Mouse (Mus musculus) cerebellum, adult 2 months (tissue): ENCODE measurements around the gene Ddx25. TPM values are rescaled to one million over a fixed set of nuclear protein-coding genes. Genes with fewer than 3 reads are reported as not detected.

ENCODE experiments used
- DNase-seq, 2 experiments: peaks; one replicate each; pipeline ENCODE4 v3.0.0; 2021
- H3K27ac ChIP-seq: fragments of 200-500 bp; 2 replicates; pipeline ENCODE4 v1.5.1; 2012; ENCODE audit warnings: low read length, control low read depth, inconsistent platforms; ENCODE audit not compliant: insufficient read depth
- H3K27me3 ChIP-seq: fragments of 200-500 bp; 2 replicates; pipeline ENCODE4 v1.6.1; 2012; ENCODE audit warnings: inconsistent platforms, mild to moderate bottlenecking, low read length, moderate library complexity; ENCODE audit not compliant: control insufficient read depth, insufficient read depth
- H3K4me1 ChIP-seq: fragments of 200-500 bp; 2 replicates; pipeline ENCODE4 v1.6.1; 2011; ENCODE audit warnings: low read length; ENCODE audit not compliant: control insufficient read depth, insufficient read depth
- H3K4me3 ChIP-seq: fragments of 200-500 bp; replicated peaks from 2 replicates; pipeline ENCODE3; 2011; ENCODE audit warnings: mild to moderate bottlenecking, low read depth, low read length, control low read depth; ENCODE audit not compliant: insufficient read depth
- CTCF ChIP-seq: fragments of 200-500 bp; IDR thresholded peaks from 2 replicates; pipeline ENCODE4 v1.5.1; 2011; ENCODE audit warnings: low read depth, mild to moderate bottlenecking, control low read depth, low read length, moderate library complexity, borderline replicate concordance; ENCODE audit not compliant: insufficient read depth
- POLR2A ChIP-seq: fragments of 200-500 bp; IDR thresholded peaks from 2 replicates; pipeline ENCODE4 v1.6.1; 2011; ENCODE audit warnings: low read length, control low read depth, borderline replicate concordance; ENCODE audit not compliant: insufficient read depth
- WGBS: fragments of 180-500 bp; shearing (Covaris S2); methylation state at CpG from one replicate; pipeline ENCODE4 v1.1.7; 2018; 5-methylcytosine and 5-hydroxymethylcytosine counted together
- polyA plus RNA-seq: library from polyadenylated mRNA; depleted of rRNA; stranded (reverse); fragments of >200 nt; gene quantifications from 2 replicates; pipeline ENCODE4 v1.2.3, GENCODE M21; 2012; rRNA removed

The Ddx25 gene
- polyA plus RNA-seq, 1 experiment, result 19.2 TPM

GRCm38 (mm10) chr9:35488496-35488895 lies 69.8 kb downstream of the Ddx25 start:
- H3K27ac ChIP-seq, result no peak overlapping the region
- 96% methylated on average over 4 of the region's 4 CpGs for WGBS
- H3K4me1 ChIP-seq, result no peaks in the 10 kb centered on the region
- H3K27me3 ChIP-seq, result no peaks in the 10 kb centered on the region
- H3K4me3 ChIP-seq, result no peak overlapping the region
- no peak for TF ChIP-seq POLR2A
- no peak for TF ChIP-seq CTCF
- no peak for DNase-seq

Other genes starting within 250 kb of the Ddx25 start
- gene Cdon, start 137.4 kb downstream of the Ddx25 start, polyA plus RNA-seq, result 13.2 and 15.6 TPM in 2 replicates
- not detected in 2 replicates for gene Gm1113, start 40.3 kb downstream of the Ddx25 start, polyA plus RNA-seq
- 13.1 and 13.7 TPM in 2 replicates for gene Pus3, start 67 bp upstream of the Ddx25 start, polyA plus RNA-seq
- gene Pate2, start 11.8 kb upstream of the Ddx25 start, polyA plus RNA-seq, result 0.31 and 0.32 TPM in 2 replicates
- gene Hyls1, start 11.9 kb upstream of the Ddx25 start, polyA plus RNA-seq, result 7.7 and 8.6 TPM in 2 replicates
- not detected in 2 replicates for gene Pate4, start 53.4 kb upstream of the Ddx25 start, polyA plus RNA-seq
- not detected in 2 replicates for gene Pate3, start 89.7 kb upstream of the Ddx25 start, polyA plus RNA-seq
- not detected in 2 replicates for gene Pate1, start 128.9 kb upstream of the Ddx25 start, polyA plus RNA-seq
- gene Gm17677, start 182.5 kb upstream of the Ddx25 start, polyA plus RNA-seq, result not detected in 2 replicates
- not detected in 2 replicates for gene Gm17727, start 219.6 kb upstream of the Ddx25 start, polyA plus RNA-seq
- gene Gm27235, start 231.6 kb upstream of the Ddx25 start, polyA plus RNA-seq, result not detected in 2 replicates
- gene D730048I06Rik, start 231.6 kb upstream of the Ddx25 start, polyA plus RNA-seq, result not detected in 2 replicates